Mouse (Mus musculus): ENCODE measurements around the gene Gm10100.

DNA sequence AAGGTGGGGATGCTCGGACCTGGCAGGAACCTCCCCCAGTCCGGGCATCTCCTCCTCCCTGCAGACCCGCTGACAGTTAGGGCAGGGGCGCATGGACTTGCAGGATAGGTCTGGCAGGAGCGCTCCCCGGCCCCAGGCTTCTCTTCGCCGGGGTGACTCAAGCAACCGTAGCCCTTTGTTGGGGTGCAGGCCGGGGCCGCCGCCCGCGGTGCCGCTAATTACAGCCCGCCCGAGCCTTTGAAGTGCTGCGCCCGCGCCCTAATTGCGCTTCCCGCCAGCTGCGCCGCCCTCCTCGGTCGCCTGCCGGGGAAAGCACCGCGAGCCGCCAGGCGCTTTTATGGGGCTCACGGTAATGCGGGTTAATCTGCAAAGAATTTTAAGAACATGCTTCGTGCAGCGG, 48.7 kb upstream of the Gm10100 start:
- TF ChIP-seq CHD2 (IDR thresholded peaks at IDR 0.05; ENCODE audit: low read length), result no peak
- no peak for TF ChIP-seq CTCF (IDR thresholded peaks at IDR 0.05 in 2 of 3, conservative IDR thresholded peaks at IDR 0.05 in 1 of 3; ENCODE audit: control insufficient read depth in 1 of 3, insufficient read depth in 1 of 3, low read depth in 2 of 3, low read length in 3 of 3, poor library complexity in 1 of 3, severe bottlenecking in 1 of 3)
- TF ChIP-seq SMC3 (IDR thresholded peaks at IDR 0.05; ENCODE audit: low read depth, low read length), result no peak
- no peak for TF ChIP-seq EP300 (IDR thresholded peaks at IDR 0.05; ENCODE audit: low read depth in 1 of 2, low read length in 2 of 2)
- no peak for TF ChIP-seq GATA1 (IDR thresholded peaks at IDR 0.05; ENCODE audit: low read depth, low read length)
- TF ChIP-seq HCFC1 (IDR thresholded peaks at IDR 0.05; ENCODE audit: low read depth, low read length), result no peak
- TF ChIP-seq E2F4 (IDR thresholded peaks at IDR 0.05; ENCODE audit: borderline replicate concordance, low read depth, low read length), result no peak

Data from MEL (cell line).